Mouse (Mus musculus): ENCODE results near the gene Clpb.

Gene Clpb

DNA sequence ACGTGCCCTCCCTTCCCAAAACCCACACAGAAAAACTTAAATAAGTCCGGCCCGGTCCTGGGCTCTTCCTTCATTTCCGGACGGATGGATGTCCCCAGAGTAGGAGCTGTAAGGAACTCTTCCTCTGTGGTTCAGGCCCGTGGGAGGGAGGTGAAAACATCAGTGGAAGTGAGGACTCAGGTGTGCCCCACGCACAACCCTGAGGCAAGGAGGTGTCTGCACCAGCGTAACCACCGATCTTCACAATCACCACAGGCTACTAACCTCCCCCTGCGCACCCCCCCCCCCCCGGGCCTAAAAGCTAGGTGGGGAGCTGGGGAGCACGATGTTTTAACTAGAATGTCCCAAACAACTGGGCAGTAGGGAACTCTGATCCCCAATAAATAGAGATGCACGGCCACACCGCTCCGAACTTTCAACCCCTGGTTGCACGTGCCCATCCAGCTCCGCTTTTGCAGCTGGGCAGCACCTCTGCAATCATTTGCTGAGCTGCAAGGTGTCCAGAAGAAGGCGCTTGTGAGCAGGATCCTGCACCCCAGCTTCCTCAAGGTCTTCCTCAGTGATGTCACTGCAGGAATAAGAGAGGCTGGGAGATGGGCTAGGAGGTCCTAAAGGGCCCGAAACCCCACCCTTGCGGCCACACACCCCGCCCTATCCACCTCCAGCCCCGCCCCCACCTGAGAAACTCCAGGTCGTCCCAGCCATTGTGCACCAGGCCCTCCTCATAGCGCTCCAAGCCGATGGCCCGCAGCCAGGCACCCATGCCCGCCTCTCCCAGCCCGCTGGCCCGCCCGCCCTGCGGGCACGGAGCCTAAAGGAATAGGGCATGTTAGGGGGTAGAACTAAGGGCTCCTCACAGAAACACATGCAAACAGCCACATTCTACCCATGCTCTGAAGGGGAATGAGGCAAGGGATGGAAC lies 159.7 kb downstream of the Clpb start:
- no peak for DNase-seq

DNA sequence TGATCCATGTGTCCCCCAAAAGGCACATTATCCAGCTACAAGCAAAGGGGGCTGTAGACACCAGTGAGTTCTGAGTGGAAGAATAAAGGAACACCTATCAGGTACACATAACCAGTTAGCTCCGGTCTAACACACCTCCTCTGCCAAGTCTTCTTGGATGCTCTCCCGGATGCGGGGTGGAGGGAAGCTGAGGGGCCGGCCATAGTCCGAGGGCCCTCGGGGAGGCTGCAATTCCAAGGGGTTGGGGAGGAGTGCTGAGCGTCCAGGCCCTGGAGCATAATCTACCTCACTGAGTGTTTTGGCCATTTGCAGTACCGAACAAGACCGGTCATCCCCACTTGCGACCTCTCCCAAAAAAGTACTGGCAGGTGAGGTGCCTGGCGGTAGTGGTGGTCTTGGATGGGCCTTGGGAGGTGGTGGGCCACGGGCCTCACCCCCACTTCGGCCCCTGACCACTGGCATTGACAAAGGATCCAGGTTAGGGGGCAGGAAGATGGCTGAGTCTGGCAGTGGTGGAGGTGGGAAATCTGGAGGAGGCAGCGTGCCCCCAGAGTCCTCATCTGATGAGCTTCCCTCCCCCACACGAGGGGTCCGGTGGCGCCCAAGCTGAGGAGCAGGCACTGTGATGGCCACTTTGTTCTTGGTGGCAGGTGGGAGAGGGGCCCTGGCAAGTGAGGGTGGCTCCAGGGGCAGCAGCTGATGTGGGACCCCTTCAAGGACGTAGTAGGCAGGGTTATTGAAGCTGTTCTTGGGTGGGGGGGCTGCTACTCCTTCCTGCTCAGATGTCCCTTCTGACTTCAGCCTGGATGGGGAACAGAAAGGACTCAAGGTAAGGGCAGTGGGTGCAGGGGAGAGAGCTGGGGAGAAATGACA lies 160.6 kb downstream of the Clpb start:
- no peak for DNase-seq

- DNase-seq: no peak
These were observed 166.9 kb downstream of the Clpb start for GRCm38 (mm10) chr7:101830373-101830772.

DNA sequence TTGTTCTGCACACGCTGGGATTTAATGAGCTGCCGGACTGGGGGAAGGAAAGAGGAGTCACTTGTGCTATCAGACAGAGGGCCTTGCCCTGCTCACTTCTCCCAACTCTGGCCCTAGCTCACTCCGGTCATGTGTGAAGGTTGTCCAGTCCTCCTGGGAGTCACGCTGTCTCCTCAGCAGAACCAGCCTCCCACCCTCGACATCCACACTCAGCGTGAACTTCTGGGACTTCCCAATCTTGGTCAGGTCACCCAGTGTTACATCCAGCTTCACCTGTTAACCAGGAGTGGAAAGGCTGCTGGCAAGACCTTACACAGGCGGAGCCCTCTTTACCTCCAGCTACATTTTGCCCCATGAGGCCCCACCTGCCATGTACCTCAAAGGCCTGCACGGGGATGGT lies 168.0 kb downstream of the Clpb start:
- DNase-seq: no peak

- no peak for DNase-seq
These were observed 168.9 kb downstream of the Clpb start for GRCm38 (mm10) chr7:101832372-101832771.

GRCm38 (mm10) chr7:101833352-101833751 lies 169.9 kb downstream of the Clpb start:
- no peak for DNase-seq

DNA sequence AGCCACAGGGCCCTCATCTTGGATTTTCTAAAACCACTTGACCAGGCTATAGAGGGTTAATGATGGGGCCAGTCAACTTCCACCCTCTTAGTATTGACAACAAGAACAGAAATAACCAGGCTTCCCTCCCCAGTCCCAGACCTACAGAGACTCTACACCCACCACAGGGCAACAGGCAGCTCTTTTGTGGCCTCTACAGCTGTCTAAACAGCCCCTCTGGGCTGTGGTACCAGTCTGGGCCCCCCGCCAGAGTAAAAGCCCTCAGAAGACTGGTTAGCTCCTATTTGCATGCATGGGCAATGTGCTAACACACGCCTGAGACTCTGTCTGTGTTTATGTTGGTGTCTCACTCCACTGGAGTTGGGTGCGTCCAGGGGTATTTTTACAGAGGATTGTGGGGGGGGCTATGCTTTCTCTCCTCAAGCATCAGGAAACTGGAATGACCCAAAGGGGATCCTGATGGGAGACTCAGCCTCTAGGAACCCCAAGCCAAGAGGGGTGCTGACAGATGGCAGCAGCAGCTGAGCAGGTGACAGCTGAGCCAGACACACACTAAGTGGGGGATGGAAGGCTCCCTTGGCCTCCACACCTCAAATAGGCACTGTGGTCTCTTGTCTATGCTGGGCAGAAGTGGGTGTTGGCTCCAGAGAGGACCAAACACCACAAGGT lies 170.6 kb downstream of the Clpb start:
- no peak for DNase-seq

DNA sequence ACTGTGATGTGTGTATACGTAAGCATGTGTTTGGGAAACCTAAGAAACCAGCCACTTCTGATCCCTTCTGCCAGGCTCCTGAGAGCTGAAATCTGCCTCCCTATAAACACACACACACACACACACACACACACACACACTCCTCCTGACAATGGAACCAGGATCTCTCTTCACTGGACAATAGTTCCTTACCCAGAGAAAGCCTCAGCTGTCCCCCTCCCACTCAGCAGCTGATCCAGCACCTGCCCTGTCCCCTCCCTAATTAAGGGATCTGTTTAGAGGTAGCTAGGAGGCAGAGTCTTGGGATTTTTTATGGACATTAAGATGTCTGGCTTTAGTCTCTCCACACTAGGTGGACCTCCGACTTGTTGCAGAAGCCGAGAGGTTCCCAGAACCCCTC lies 171.5 kb downstream of the Clpb start:
- DNase-seq: no peak

DNA sequence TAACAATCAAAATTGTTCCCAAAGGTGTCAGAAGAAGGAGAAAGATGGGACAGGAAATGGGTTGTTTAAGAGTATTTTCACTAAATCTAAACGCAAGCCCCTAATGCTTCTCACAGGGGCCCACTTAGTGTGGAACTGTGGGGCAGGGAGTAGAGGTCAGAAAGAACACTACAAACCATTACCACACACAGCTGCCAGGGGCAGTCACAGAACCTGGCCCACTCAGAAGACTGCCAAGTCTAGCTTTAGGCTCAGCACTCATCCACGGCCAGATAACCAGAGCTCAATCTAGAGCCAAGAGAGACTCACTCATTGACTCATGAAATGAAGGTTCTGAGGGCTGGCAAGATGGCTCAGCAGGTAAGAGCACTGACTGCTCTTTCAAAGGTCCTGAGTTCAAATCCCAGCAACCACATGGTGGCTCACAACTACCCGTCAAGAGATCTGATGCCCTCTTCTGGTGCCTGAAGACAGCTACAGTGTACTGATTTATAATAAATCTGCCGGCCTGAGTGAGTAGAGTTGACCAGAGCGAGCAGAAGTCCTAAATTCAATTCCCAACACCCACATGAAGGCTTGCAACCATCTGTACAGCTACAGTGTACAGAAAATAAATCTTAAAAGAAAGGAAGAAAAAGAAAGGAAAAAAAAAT lies 172.2 kb downstream of the Clpb start:
- DNase-seq: no peak

- DNase-seq: no peak
These were observed 173.1 kb downstream of the Clpb start for GRCm38 (mm10) chr7:101836271-101837153.

GRCm38 (mm10) chr7:101837154-101837605 lies 173.7 kb downstream of the Clpb start:
- DNase-seq: no peak

- peak; percentile 89 for DNase-seq
These were observed 174.4 kb downstream of the Clpb start, which contains the start of gene Inppl1 for GRCm38 (mm10) chr7:101837606-101838471. TSS of gene Inppl1 (minus strand) at chr7:101838229.

GRCm38 (mm10) chr7:101844186-101844585 lies 180.8 kb downstream of the Clpb start:
- DNase-seq: no peak

Data from cerebellum, adult 9-10 months (tissue).